Mouse (Mus musculus) kidney, adult 2 months (tissue): ENCODE data around the gene Zfp385a.

Source experiments
- CTCF ChIP-seq: fragments of 200-500 bp; conservative IDR thresholded peaks from 2 replicates; pipeline ENCODE4 v1.5.1; 2011; ENCODE audit warnings: low read depth, mild to moderate bottlenecking, control low read depth, low read length, moderate library complexity, mixed read lengths; ENCODE audit not compliant: insufficient read depth, insufficient read length
- POLR2A ChIP-seq: fragments of 200-500 bp; IDR thresholded peaks from one replicate; pipeline ENCODE4 v1.6.1; 2011; ENCODE audit warnings: low read depth, low read length, control low read depth

GRCm38 (mm10) chr15:103355420-103355819 is 15.5 kb upstream of the Zfp385a start:
- TF ChIP-seq CTCF (no peak), POLR2A (no peak)
